Mouse (Mus musculus): ENCODE measurements around the gene Dtx3. TPM values are rescaled to one million over a fixed set of nuclear protein-coding genes. Genes with fewer than 3 reads are reported as not detected.

Dtx3 gene
- polyA plus RNA-seq, 1 experiment from 2014 or later: 117 TPM

- Histone ChIP-seq H3K4me1 (ENCODE audit: control insufficient read depth, insufficient read depth, low read length) (0 out of 2 replicates have a peak, but pooled peaks cover 6% of the 10 kb centered on the region), H3K9me3 (ENCODE audit: control insufficient read depth, low read length) (no peaks in the 10 kb centered on the region), H3K4me2 (replicated peaks; ENCODE audit: low read depth, low read length) (peak within 1 kb of the TSS; percentile 57), H3K36me3 (ENCODE audit: control insufficient read depth, insufficient read depth, low read length) (peaks cover 19% of the 10 kb centered on the region), H3K4me3 (ENCODE audit: low read length) (peak within 1 kb of the TSS; percentile 74), H3K27me3 (ENCODE audit: control insufficient read depth, insufficient read depth, low read length) (no peaks in the 10 kb centered on the region), H3K9ac (ENCODE audit: low read depth, low read length) (peak within 1 kb of the TSS; percentile 75), H3K27ac (ENCODE audit: low read depth, low read length) (peak within 1 kb of the TSS; percentile 83)
- WGBS: 0% methylated on average over 35 of the region's 47 CpGs
- ATAC-seq (ENCODE audit: low FRiP score, low TSS enrichment): peak; percentile 95
Measured at GRCm38 (mm10) chr10:127211414-127211854, 15.9 kb upstream of the Dtx3 start, which contains the start of gene Pip4k2c. Gene Pip4k2c (minus strand): TSS chr10:127211585.

GRCm38 (mm10) chr10:127210961-127211405 lies 15.5 kb upstream of the Dtx3 start:
- under 1% methylated on average over 25 of the region's 25 CpGs for WGBS
- Histone ChIP-seq H3K36me3 (ENCODE audit: control insufficient read depth, insufficient read depth, low read length) (peaks cover 19% of the 10 kb centered on the region), H3K4me1 (ENCODE audit: control insufficient read depth, insufficient read depth, low read length) (0 out of 2 replicates have a peak, but pooled peaks cover 6% of the 10 kb centered on the region), H3K9me3 (ENCODE audit: control insufficient read depth, low read length) (no peaks in the 10 kb centered on the region), H3K27ac (ENCODE audit: low read depth, low read length) (peak overlapping the region; percentile 83), H3K9ac (ENCODE audit: low read depth, low read length) (peak overlapping the region; percentile 75), H3K27me3 (ENCODE audit: control insufficient read depth, insufficient read depth, low read length) (no peaks in the 10 kb centered on the region), H3K4me3 (ENCODE audit: low read length) (peak overlapping the region; percentile 74), H3K4me2 (replicated peaks; ENCODE audit: low read depth, low read length) (peak overlapping the region; percentile 57)
- ATAC-seq (ENCODE audit: low FRiP score, low TSS enrichment): peak; percentile 90

GRCm38 (mm10) chr10:127209928-127210570 lies 14.5 kb upstream of the Dtx3 start:
- Histone ChIP-seq H3K36me3 (ENCODE audit: control insufficient read depth, insufficient read depth, low read length) (peaks cover 28% of the 10 kb centered on the region), H3K4me1 (ENCODE audit: control insufficient read depth, insufficient read depth, low read length) (0 out of 2 replicates have a peak, but pooled peaks cover 6% of the 10 kb centered on the region), H3K4me3 (ENCODE audit: low read length) (peak overlapping the region; percentile 74), H3K4me2 (replicated peaks; ENCODE audit: low read depth, low read length) (peak overlapping the region; percentile 57), H3K9me3 (ENCODE audit: control insufficient read depth, low read length) (no peaks in the 10 kb centered on the region), H3K27me3 (ENCODE audit: control insufficient read depth, insufficient read depth, low read length) (no peaks in the 10 kb centered on the region), H3K9ac (ENCODE audit: low read depth, low read length) (no peak overlapping the region), H3K27ac (ENCODE audit: low read depth, low read length) (no peak overlapping the region)
- 82% methylated on average over 13 of the region's 13 CpGs for WGBS
- ATAC-seq (ENCODE audit: low FRiP score, low TSS enrichment): no peak

- Histone ChIP-seq H3K9ac (ENCODE audit: low read depth, low read length) (no peak overlapping the region), H3K36me3 (ENCODE audit: control insufficient read depth, insufficient read depth, low read length) (peaks cover 35% of the 10 kb centered on the region), H3K9me3 (ENCODE audit: control insufficient read depth, low read length) (no peaks in the 10 kb centered on the region), H3K4me3 (ENCODE audit: low read length) (no peak overlapping the region), H3K27ac (ENCODE audit: low read depth, low read length) (no peak overlapping the region), H3K4me1 (ENCODE audit: control insufficient read depth, insufficient read depth, low read length) (0 out of 2 replicates have a peak, but pooled peaks cover 6% of the 10 kb centered on the region), H3K27me3 (ENCODE audit: control insufficient read depth, insufficient read depth, low read length) (no peaks in the 10 kb centered on the region), H3K4me2 (replicated peaks; ENCODE audit: low read depth, low read length) (no peak overlapping the region)
- no peak for ATAC-seq (ENCODE audit: low FRiP score, low TSS enrichment)
- WGBS: 87% methylated on average over 4 of the region's 4 CpGs
Measured at GRCm38 (mm10) chr10:127208921-127209320, 13.4 kb upstream of the Dtx3 start.

DNA sequence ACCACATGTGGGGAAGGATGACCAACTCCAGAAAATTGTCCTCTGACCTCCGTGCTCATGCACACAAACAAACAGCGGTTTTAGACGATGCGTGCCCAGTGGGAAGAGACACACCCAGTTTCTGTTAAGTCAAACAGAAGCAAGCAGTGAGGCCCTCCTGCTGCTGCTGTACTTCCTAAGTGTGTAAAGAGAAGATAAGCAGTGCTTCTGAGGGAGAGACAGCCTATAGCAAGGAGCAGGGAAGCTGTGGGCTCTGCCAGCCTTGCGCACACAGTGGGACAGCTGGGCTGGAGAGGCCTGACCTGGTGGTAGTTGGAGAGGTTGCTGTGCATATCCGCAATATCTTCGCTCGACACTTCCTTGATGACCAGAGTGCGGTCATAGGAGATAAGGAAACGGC lies 9.8 kb upstream of the Dtx3 start:
- ATAC-seq (ENCODE audit: low FRiP score, low TSS enrichment): no peak
- Histone ChIP-seq H3K36me3 (ENCODE audit: control insufficient read depth, insufficient read depth, low read length) (peaks cover 56% of the 10 kb centered on the region), H3K9me3 (ENCODE audit: control insufficient read depth, low read length) (no peaks in the 10 kb centered on the region), H3K27ac (ENCODE audit: low read depth, low read length) (no peak overlapping the region), H3K27me3 (ENCODE audit: control insufficient read depth, insufficient read depth, low read length) (no peaks in the 10 kb centered on the region), H3K4me2 (replicated peaks; ENCODE audit: low read depth, low read length) (no peak overlapping the region), H3K9ac (ENCODE audit: low read depth, low read length) (no peak overlapping the region), H3K4me3 (ENCODE audit: low read length) (no peak overlapping the region), H3K4me1 (ENCODE audit: control insufficient read depth, insufficient read depth, low read length) (0 out of 2 replicates have a peak, but pooled peaks cover 4% of the 10 kb centered on the region)
- WGBS: 86% methylated on average over 10 of the region's 10 CpGs

DNA sequence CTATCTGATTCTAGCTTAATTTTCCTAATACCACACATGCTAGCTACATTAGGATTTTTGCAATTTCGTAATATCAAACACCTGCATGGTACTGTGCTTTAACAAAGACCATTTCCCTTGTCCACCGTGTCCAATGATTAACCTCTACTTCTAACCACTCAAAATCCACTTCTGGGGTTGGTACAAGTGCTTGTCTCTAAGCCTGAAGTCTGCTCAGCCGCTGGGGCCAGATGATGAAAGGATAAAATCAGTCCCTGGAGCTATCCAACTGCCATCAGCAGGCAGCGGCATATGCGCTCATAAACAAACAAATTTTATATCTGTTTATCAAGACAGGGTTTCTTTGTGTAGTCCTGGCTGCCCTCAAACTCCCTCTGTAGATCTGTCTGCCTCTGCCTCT lies 9.1 kb upstream of the Dtx3 start:
- no peak for ATAC-seq (ENCODE audit: low FRiP score, low TSS enrichment)
- H3K4me3 ChIP-seq (ENCODE audit: low read length): no peak overlapping the region
- WGBS: 89% methylated on average over 5 of the region's 5 CpGs
- no peaks in the 10 kb centered on the region for H3K4me1 ChIP-seq (ENCODE audit: control insufficient read depth, insufficient read depth, low read length)
- H3K9ac ChIP-seq (ENCODE audit: low read depth, low read length): no peak overlapping the region
- no peaks in the 10 kb centered on the region for H3K27me3 ChIP-seq (ENCODE audit: control insufficient read depth, insufficient read depth, low read length)
- no peak overlapping the region for H3K27ac ChIP-seq (ENCODE audit: low read depth, low read length)
- H3K4me2 ChIP-seq (replicated peaks; ENCODE audit: low read depth, low read length): no peak overlapping the region
- H3K36me3 ChIP-seq (ENCODE audit: control insufficient read depth, insufficient read depth, low read length): peaks cover 57% of the 10 kb centered on the region
- H3K9me3 ChIP-seq (ENCODE audit: control insufficient read depth, low read length): no peaks in the 10 kb centered on the region

DNA sequence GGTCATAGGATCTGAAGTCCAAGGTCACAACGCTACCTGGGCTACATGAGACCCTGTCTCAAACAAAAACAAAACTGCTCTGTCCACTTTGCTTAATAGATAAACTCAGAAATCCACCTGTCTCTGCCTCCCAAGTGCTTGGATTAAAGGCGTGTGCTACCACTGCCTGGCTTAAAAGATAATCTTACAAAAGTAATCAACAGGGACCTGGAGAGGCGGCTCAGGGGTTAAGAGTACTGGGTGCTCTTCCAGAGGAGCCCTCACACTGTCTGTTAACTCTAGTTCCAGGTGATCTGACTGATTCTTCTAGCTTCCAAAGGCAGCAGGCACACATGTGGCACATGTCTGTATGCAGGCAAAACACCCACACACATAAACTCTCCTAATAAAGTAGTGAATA lies 7.6 kb upstream of the Dtx3 start:
- ATAC-seq (ENCODE audit: low FRiP score, low TSS enrichment): no peak
- H3K9ac ChIP-seq (ENCODE audit: low read depth, low read length): no peak overlapping the region
- no peaks in the 10 kb centered on the region for H3K27me3 ChIP-seq (ENCODE audit: control insufficient read depth, insufficient read depth, low read length)
- no peak overlapping the region for H3K4me2 ChIP-seq (replicated peaks; ENCODE audit: low read depth, low read length)
- peaks cover 59% of the 10 kb centered on the region for H3K36me3 ChIP-seq (ENCODE audit: control insufficient read depth, insufficient read depth, low read length)
- H3K4me1 ChIP-seq (ENCODE audit: control insufficient read depth, insufficient read depth, low read length): peaks cover 4% of the 10 kb centered on the region; the same call in 1 of the 2 replicates
- no peak overlapping the region for H3K4me3 ChIP-seq (ENCODE audit: low read length)
- no peaks in the 10 kb centered on the region for H3K9me3 ChIP-seq (ENCODE audit: control insufficient read depth, low read length)
- no peak overlapping the region for H3K27ac ChIP-seq (ENCODE audit: low read depth, low read length)
- 88% methylated on average over 3 of the region's 3 CpGs for WGBS

- peaks cover 50% of the 10 kb centered on the region for H3K36me3 ChIP-seq (ENCODE audit: control insufficient read depth, insufficient read depth, low read length)
Measured at GRCm38 (mm10) chr10:127200279-127200678, 4.8 kb upstream of the Dtx3 start.

DNA sequence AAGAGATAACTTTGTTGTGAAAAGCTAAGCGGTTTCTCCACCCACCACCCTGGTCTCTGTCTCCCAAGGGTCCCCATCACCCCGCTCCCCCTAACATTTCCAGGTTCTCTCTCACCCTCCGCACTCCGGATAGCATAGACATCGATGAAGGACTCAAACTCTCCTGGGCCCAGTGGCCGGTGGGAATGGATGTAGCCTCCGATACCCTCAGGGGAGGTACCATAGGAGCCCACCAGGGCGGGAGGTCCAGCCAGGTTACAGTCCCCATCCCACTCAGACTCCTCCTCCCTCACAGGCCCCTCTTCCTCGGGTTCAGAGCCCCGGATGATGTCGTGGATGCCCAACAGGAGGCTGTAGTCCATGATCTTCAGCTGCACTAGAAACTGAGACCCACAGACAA lies 3.9 kb upstream of the Dtx3 start:
- no peaks in the 10 kb centered on the region for H3K27me3 ChIP-seq (ENCODE audit: control insufficient read depth, insufficient read depth, low read length)
- H3K4me1 ChIP-seq (ENCODE audit: control insufficient read depth, insufficient read depth, low read length): peaks cover 13% of the 10 kb centered on the region; the same call in 1 of the 2 replicates
- H3K27ac ChIP-seq (ENCODE audit: low read depth, low read length): no peak overlapping the region
- no peak overlapping the region for H3K4me3 ChIP-seq (ENCODE audit: low read length)
- WGBS: 84% methylated on average over 11 of the region's 11 CpGs
- ATAC-seq (ENCODE audit: low FRiP score, low TSS enrichment): no peak
- H3K9ac ChIP-seq (ENCODE audit: low read depth, low read length): no peak overlapping the region
- no peak overlapping the region for H3K4me2 ChIP-seq (replicated peaks; ENCODE audit: low read depth, low read length)
- H3K36me3 ChIP-seq (ENCODE audit: control insufficient read depth, insufficient read depth, low read length): peaks cover 42% of the 10 kb centered on the region
- no peaks in the 10 kb centered on the region for H3K9me3 ChIP-seq (ENCODE audit: control insufficient read depth, low read length)

More at GRCm38 (mm10) chr10:127200279-127200678, 4.8 kb upstream of the Dtx3 start:
- ATAC-seq (ENCODE audit: low FRiP score, low TSS enrichment): no peak
- Histone ChIP-seq H3K4me1 (ENCODE audit: control insufficient read depth, insufficient read depth, low read length) (peaks cover 8% of the 10 kb centered on the region; the same call in 1 of the 2 replicates), H3K4me3 (ENCODE audit: low read length) (no peak overlapping the region), H3K27ac (ENCODE audit: low read depth, low read length) (no peak overlapping the region), H3K9ac (ENCODE audit: low read depth, low read length) (no peak overlapping the region), H3K4me2 (replicated peaks; ENCODE audit: low read depth, low read length) (no peak overlapping the region), H3K9me3 (ENCODE audit: control insufficient read depth, low read length) (no peaks in the 10 kb centered on the region), H3K27me3 (ENCODE audit: control insufficient read depth, insufficient read depth, low read length) (no peaks in the 10 kb centered on the region)
- 83% methylated on average over 8 of the region's 8 CpGs for WGBS

Measured in kidney, embryonic 14.5 days (tissue).